Mouse (Mus musculus) lung, postnatal 0 days (tissue): ENCODE measurements around the gene Osbpl10. TPM values are rescaled to one million over a fixed set of nuclear protein-coding genes. Genes with fewer than 3 reads are reported as not detected.
A peak's percentile ranks its signal among the peaks of the same experiment; 100 is the strongest.

Source experiments
- ATAC-seq: fragments of 200-750 bp; cut with Nextera tagmentation; 2 replicates; pipeline ENCODE4 v1.8.0; 2017; ENCODE audit warnings: moderate library complexity
- DNase-seq: peaks from one replicate; pipeline ENCODE4 v3.0.0-alpha.2; 2016; ENCODE audit warnings: low spot score
- H3K27ac ChIP-seq: fragments of 300-500 bp; sonication (generic); 2 replicates; pipeline ENCODE4 v1.5.1; 2014; ENCODE audit warnings: antibody characterized with exemption, mild to moderate bottlenecking, low read length, mixed read lengths
- H3K27me3 ChIP-seq: fragments of 300-500 bp; sonication (generic); replicated peaks from 2 replicates; pipeline ENCODE4 v1.6.1; 2014; ENCODE audit warnings: low read length, mixed read lengths; ENCODE audit not compliant: insufficient read depth
- H3K36me3 ChIP-seq: fragments of 300-500 bp; sonication (generic); 2 replicates; pipeline ENCODE4 v1.6.1; 2014; ENCODE audit warnings: low read length, mixed read lengths; ENCODE audit not compliant: insufficient read depth
- H3K4me1 ChIP-seq: fragments of 300-500 bp; sonication (generic); 2 replicates; pipeline ENCODE4 v1.6.1; 2014; ENCODE audit warnings: antibody characterized with exemption, low read depth, low read length, mixed read lengths; ENCODE audit not compliant: insufficient read depth
- H3K4me2 ChIP-seq: fragments of 300-500 bp; sonication (generic); replicated peaks from 2 replicates; pipeline ENCODE4 v1.6.1; 2014; ENCODE audit warnings: low read depth, mild to moderate bottlenecking, low read length, moderate library complexity, mixed read lengths
- H3K4me3 ChIP-seq: fragments of 300-500 bp; sonication (generic); 2 replicates; pipeline ENCODE4 v1.5.1; 2014; ENCODE audit warnings: low read depth, low read length
- H3K9ac ChIP-seq: fragments of 300-500 bp; sonication (generic); replicated peaks from 2 replicates; pipeline ENCODE4 v1.6.1; 2014; ENCODE audit warnings: low read depth, mild to moderate bottlenecking
- H3K9me3 ChIP-seq: fragments of 300-500 bp; sonication (generic); 2 replicates; pipeline ENCODE4 v1.6.1; 2016; ENCODE audit warnings: low read length, mixed read lengths
- CTCF ChIP-seq: IDR thresholded peaks from 2 replicates; pipeline ENCODE4 v1.5.1; 2016; ENCODE audit warnings: antibody characterized with exemption, mild to moderate bottlenecking
- EP300 ChIP-seq: IDR thresholded peaks from 2 replicates; pipeline ENCODE4 v1.6.1; 2016; ENCODE audit warnings: antibody characterized with exemption, mild to moderate bottlenecking, control low read depth
- WGBS: fragments of 180-500 bp; shearing (Covaris S2); extraction: QIAGEN DNeasy Blood & Tissue Kit; methylation state at CpG from one replicate; pipeline ENCODE4 v1.1.7; 2014; 5-methylcytosine and 5-hydroxymethylcytosine counted together
- polyA plus RNA-seq: library from polyadenylated mRNA; unstranded; fragments of >200 nt; fragmentation: Nextera tagmentation; extraction: Ambion mirVana; gene quantifications from 2 replicates; pipeline ENCODE4 v1.2.1, GENCODE M21; 2015

The Osbpl10 gene
- polyA plus RNA-seq, 1 experiment from 2014 or later, result 2.6 TPM

DNA sequence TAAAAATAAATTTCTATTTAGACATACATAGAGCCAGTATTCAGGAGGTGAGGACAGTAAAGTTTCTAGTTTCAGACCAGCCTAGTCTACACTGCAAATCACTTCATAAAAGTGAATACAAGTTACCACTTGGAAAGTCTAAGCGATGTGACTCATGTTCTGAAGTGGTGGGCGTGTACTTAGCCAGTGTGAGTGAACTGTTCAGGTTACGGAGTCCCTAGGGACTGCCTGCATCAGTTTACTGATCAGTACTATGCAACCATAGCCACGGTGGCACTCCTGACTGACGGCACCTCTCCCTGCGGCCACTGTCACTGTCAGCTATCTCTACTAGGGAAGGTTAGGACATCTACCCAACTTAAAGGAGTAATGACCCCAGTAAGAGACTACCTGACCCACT lies 266.7 kb downstream of the Osbpl10 start:
- Histone ChIP-seq H3K4me3 (no peak overlapping the region), H3K27ac (peak overlapping the region; percentile 27; the same call in 1 of the 2 replicates), H3K4me2 (no peak overlapping the region), H3K9ac (no peak overlapping the region), H3K27me3 (no peaks in the 10 kb centered on the region), H3K4me1 (peaks cover 4% of the 10 kb centered on the region; the same call in 1 of the 2 replicates), H3K36me3 (peaks cover 12% of the 10 kb centered on the region; the same call in 1 of the 2 replicates), H3K9me3 (no peaks in the 10 kb centered on the region)
- ATAC-seq, result peak; percentile 79
- TF ChIP-seq EP300 (no peak), CTCF (no peak)
- WGBS, result 63% methylated on average over 6 of the region's 6 CpGs
- peak; percentile 87 for DNase-seq

DNA sequence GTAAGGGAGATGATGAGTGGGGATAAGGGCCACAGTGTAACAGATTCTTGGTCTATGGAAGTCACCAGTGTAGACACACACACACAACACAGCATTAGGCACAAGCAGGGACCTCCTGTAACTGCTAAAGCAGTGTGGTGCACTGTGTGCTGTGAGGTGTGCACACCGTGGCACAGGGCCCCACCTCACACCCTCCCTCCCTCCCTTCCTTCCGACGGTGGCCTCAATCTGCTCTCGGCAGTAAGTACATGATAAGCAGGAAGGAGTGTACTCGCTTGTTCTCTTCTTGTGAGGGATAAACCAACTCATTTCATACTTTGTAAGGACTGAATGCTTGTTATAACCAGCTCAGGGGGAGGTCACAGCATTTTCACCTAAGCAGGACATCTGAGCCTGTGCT lies 270.8 kb downstream of the Osbpl10 start:
- TF ChIP-seq EP300 (no peak), CTCF (no peak)
- DNase-seq (no peak), ATAC-seq (no peak)
- H3K9me3 ChIP-seq, result no peaks in the 10 kb centered on the region
- WGBS, result 54% methylated on average over 5 of the region's 5 CpGs
- peaks cover 4% of the 10 kb centered on the region; the same call in 1 of the 2 replicates for H3K4me1 ChIP-seq
- H3K4me2 ChIP-seq, result no peak overlapping the region
- no peak overlapping the region for H3K9ac ChIP-seq
- H3K27me3 ChIP-seq, result no peaks in the 10 kb centered on the region
- H3K36me3 ChIP-seq, result peaks cover 35% of the 10 kb centered on the region; the same call in 1 of the 2 replicates
- no peak overlapping the region for H3K27ac ChIP-seq
- H3K4me3 ChIP-seq, result no peak overlapping the region

DNA sequence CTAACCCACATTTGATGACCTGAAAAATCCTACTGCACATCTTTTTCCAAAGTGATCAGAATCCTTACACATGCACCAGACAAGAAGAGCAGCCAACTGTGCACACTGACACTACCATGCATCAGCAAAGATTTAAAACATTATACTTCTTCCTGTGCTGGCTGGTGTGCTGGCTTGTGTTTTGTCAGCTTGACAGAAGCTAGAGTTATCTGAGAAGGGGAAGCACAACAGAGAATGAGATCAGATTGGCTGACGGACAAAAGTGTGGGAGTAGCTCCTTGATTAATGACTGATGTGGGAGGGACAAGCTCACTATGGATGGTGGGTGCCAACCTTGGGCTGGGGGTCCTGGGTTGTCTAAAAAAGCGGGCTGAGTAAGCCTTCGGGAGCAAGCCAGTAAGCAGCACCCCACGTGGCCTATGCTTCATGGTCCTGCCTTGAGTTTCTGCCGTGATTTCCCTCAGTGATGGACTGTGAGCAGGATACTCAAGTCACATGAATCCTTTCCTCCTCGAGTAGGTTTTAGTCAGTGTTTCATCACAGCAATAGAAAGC lies 279.4 kb downstream of the Osbpl10 start:
- Histone ChIP-seq H3K27ac (no peak overlapping the region), H3K27me3 (no peaks in the 10 kb centered on the region), H3K9me3 (no peaks in the 10 kb centered on the region), H3K36me3 (peaks cover 28% of the 10 kb centered on the region; the same call in 1 of the 2 replicates), H3K4me3 (no peak overlapping the region), H3K4me1 (no peaks in the 10 kb centered on the region), H3K4me2 (no peak overlapping the region), H3K9ac (no peak overlapping the region)
- ATAC-seq (no peak), DNase-seq (no peak)
- WGBS, result 67% methylated on average over 6 of the region's 6 CpGs
- no peak for TF ChIP-seq CTCF
- TF ChIP-seq EP300, result no peak

DNA sequence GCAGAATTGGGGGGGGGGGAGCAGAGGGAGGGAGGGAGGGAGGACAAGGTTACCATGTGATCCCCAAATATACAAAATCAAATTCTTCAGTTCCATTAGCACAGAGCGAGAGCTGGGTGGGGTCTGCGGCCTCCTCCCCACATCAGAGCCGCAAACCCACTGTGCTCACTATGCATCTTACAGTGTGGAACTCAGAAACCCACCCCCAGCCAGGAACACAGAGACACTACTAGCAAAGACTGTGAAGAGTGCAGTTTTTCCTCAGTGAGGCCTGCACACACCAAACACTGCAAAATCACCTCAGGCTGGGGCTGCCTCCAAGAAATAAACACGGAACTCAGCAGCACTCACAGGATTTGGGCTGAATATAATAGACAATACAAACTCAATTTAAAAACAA lies 281.5 kb downstream of the Osbpl10 start:
- 85% methylated on average over 4 of the region's 4 CpGs for WGBS
- DNase-seq, result no peak
- no peaks in the 10 kb centered on the region for H3K9me3 ChIP-seq
- no peak overlapping the region for H3K4me2 ChIP-seq
- no peak overlapping the region for H3K9ac ChIP-seq
- no peak for ATAC-seq
- peaks cover 26% of the 10 kb centered on the region; the same call in 1 of the 2 replicates for H3K36me3 ChIP-seq
- no peaks in the 10 kb centered on the region for H3K4me1 ChIP-seq
- no peak for TF ChIP-seq EP300
- TF ChIP-seq CTCF, result no peak
- H3K27ac ChIP-seq, result no peak overlapping the region
- no peaks in the 10 kb centered on the region for H3K27me3 ChIP-seq
- H3K4me3 ChIP-seq, result no peak overlapping the region

DNA sequence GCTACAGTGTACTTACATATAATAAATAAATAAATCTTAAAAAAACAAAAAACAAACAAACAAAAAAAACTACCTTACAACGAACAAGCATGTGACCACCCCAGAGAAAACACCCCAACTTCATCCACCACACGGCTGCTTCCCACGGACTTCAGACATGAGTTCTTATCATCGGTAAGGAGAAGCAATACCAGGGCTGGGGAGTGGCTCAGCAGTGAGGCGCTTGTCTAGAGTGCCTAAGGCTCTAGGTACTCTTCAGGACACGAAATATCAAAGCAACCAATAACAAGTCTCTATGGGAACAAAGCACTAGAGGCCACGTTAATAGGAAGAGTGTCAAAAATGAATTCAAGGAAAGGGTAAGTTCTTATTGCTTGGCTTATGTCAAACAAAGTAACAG lies 282.1 kb downstream of the Osbpl10 start:
- 57% methylated on average over 7 of the region's 7 CpGs for WGBS
- TF ChIP-seq EP300, result no peak
- TF ChIP-seq CTCF, result no peak
- Histone ChIP-seq H3K9ac (no peak overlapping the region), H3K27ac (no peak overlapping the region), H3K36me3 (peaks cover 24% of the 10 kb centered on the region; the same call in 1 of the 2 replicates), H3K4me1 (no peaks in the 10 kb centered on the region), H3K27me3 (no peaks in the 10 kb centered on the region), H3K4me2 (no peak overlapping the region), H3K4me3 (no peak overlapping the region), H3K9me3 (no peaks in the 10 kb centered on the region)
- no peak for DNase-seq
- no peak for ATAC-seq

DNA sequence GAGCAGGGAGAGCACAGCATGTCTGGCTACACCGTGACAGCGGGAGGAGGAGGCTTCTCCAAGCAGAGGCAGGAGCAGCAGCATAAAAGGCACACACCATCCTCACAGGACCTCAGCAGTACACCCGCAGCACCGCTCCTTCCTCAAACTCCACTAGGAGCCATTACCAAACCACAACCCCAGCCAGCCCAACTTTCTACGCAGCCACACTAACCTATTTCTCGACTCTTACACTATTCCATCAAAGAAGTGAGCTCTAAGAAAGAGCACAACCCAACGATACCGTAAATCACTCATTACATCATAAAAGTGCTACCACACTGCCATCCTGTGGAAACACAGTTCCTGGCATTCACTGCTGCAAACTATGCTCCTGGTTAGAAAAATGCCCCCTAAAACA lies 283.1 kb downstream of the Osbpl10 start:
- Histone ChIP-seq H3K9me3 (no peaks in the 10 kb centered on the region), H3K4me1 (no peaks in the 10 kb centered on the region), H3K27me3 (no peaks in the 10 kb centered on the region), H3K36me3 (peaks cover 20% of the 10 kb centered on the region; the same call in 1 of the 2 replicates), H3K9ac (no peak overlapping the region), H3K4me3 (no peak overlapping the region), H3K4me2 (no peak overlapping the region), H3K27ac (no peak overlapping the region)
- 77% methylated on average over 8 of the region's 8 CpGs for WGBS
- peak; percentile 61 for DNase-seq
- ATAC-seq, result 0 out of 2 replicates have a peak, but pooled peaks have one; percentile 26
- TF ChIP-seq CTCF, result peak; percentile 77
- TF ChIP-seq EP300, result no peak
